Mouse (Mus musculus): Measurements from ENCODE around the gene Optc. TPM values are rescaled to one million over a fixed set of nuclear protein-coding genes. Genes with fewer than 3 reads are reported as not detected.

Gene Optc
- under 1 TPM in 1 of 4 experiments, not detected in 3; 0.29 TPM for total RNA-seq (2022)

GRCm38 (mm10) chr1:133907949-133908658 is at the start of gene Optc:
Optc (minus strand) TSS chr1:133907999.
- no peak for DNase-seq (ENCODE audit: low spot score in 2 of 2)

DNA sequence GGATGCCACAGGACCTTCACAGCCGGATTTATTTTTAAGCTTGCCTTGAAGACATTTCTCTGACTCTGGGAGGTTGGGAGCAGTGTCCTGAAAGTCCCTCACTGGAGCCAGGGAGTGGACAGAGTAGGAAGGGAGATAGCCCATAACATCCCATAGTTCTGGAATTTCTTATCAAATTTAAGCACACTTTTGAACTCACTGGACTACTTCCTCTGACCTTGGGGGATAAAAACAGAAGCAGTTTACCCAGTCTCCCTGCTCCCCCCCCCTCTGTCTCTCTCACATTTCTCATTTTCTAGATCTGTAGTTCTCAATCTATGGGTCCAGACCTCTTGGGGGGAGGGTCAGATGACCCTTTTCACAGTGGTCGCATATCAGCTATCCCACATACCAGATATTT is 46.2 kb upstream of the Optc start:
- no peak for DNase-seq (ENCODE audit: low spot score in 2 of 2)

DNA sequence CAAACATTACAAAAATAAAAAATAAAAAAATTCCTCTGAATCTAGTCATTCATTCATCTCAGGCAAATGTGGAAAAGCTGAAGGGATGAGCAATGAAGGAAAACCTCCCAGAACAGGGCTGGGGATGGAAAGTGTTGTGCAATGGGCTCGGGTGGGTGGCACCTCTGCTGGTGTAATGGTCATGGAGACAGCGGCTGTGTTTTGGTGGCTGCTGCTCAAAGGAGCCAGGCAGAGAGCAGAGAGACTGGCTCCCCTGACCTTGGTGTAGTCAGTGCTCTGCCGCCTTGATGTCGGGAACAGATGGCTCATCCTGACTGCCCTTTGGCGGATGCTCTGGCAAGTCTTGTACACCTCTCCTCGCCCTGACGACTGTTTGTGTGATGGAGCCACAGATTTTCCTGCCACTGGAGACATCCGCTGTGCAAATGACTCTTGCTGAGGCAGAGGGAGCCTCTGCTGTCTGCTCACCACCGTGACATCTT is 45.5 kb upstream of the Optc start:
- peak; percentile 30 to 44 for DNase-seq (ENCODE audit: low spot score in 2 of 2)

DNA sequence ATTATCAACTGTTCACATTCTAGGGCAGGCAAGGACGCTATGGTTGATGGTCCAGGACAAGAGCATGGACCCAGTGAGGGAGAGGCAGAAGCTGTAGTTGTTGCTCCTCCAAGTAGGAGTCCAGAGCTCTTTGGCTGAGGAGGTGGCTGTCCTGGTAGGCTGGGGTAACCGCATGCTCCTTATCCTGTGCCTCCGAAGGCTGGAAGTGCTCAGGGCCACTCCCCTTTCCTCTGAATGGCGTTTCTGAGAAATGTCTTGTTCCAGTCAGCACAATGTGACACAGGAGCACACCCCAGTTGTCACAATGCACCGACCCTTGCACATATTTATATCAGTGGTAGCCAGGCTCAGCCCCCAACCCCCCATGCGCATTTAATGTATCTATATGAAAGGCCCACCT is 43.8 kb upstream of the Optc start:
- no peak for DNase-seq (ENCODE audit: low spot score in 2 of 2)

- DNase-seq (ENCODE audit: low spot score in 2 of 2) = no peak
Measured at GRCm38 (mm10) chr1:133950061-133950782, 42.4 kb upstream of the Optc start.

DNA sequence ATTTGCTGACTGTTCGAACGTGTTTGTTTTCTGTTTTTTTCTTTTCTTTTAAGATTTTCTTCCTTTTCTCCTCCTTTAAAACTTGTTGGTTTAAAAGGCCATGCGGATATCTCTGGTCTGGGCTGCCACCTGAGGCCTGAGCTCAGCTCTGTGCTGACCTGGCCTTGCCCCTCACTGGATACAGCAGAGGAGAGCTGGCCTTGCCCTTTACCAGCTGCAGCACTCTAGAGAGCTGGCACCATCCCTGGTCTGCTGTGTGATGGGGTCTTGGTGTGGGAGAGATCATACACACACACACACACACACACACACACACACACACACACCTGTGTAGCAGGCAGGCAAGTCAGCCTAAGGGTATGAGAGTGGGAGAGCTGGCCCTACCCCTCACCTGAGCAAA is 37.3 kb upstream of the Optc start:
- DNase-seq (ENCODE audit: low spot score in 2 of 2) = no peak

GRCm38 (mm10) chr1:133941904-133942303 is 34.1 kb upstream of the Optc start:
- no peak for DNase-seq (ENCODE audit: low spot score in 2 of 2)

DNA sequence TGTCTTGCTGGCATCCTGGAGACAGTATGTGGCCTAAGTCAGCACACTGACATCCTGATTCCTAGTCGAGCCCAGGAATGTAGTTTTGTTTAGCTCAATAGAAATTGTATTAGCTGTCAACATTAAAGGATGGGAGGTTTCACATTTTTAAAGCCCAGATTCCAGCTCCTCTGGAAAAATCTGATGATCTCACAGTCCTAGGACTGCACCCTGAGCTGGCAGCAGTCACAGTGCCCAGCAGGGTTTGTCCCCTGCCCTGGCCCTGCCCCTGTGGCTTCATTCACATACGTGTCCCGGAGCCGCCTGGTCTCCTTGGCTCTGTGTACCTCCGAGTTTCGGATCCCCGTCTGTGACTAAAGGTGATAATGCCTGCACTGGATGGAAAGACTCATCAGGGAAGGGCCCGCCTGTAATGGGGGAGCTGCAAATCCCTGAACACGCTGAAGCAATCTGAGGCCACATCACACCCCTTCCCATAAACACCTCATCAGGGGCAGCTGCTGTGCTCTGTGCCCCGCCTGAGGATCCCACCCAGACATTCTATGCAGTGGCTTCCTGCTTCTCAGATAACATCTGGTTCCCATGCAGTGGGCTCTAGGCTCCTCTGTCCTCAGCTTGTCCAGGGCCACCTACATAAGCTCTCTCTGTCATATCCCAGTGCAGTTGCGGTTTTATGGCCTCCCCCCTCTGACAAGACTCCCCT is 33.5 kb upstream of the Optc start:
- DNase-seq (ENCODE audit: low spot score in 2 of 2) = no peak

DNA sequence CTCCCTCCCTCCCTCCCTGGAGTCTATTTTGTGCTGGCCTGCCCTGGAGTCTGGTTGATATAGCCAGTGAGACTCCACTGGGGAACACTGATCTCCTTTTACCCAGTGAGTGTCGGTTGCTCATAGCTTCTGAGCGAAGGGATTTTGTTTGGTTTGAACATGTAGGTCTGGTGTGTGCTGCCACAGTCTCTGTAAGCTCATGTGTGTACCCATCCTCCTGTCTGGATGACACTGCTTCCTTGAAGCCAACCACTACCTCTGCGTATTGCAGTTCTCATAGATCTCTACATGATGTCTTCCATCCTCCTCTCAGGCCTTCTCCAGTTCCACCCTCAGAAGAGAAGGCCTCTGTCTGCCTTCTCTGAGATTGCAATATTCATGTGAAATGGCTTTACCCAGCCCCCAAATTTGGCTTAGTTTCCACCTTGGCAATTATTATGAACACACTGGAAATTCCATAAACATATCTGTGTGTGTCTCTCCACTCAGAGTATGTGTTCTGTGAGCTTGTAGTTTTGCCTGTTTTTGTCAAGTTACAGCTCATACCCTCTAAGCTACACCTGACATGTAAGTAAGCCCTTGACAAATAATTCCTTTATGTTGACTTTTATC is 32.8 kb upstream of the Optc start:
- no peak for DNase-seq (ENCODE audit: low spot score in 2 of 2)

- DNase-seq (ENCODE audit: low spot score in 2 of 2) = no peak
Measured at GRCm38 (mm10) chr1:133939708-133940107, 31.9 kb upstream of the Optc start.

GRCm38 (mm10) chr1:133936169-133936568 is 28.4 kb upstream of the Optc start:
- no peak for DNase-seq (ENCODE audit: low spot score in 2 of 2)

DNA sequence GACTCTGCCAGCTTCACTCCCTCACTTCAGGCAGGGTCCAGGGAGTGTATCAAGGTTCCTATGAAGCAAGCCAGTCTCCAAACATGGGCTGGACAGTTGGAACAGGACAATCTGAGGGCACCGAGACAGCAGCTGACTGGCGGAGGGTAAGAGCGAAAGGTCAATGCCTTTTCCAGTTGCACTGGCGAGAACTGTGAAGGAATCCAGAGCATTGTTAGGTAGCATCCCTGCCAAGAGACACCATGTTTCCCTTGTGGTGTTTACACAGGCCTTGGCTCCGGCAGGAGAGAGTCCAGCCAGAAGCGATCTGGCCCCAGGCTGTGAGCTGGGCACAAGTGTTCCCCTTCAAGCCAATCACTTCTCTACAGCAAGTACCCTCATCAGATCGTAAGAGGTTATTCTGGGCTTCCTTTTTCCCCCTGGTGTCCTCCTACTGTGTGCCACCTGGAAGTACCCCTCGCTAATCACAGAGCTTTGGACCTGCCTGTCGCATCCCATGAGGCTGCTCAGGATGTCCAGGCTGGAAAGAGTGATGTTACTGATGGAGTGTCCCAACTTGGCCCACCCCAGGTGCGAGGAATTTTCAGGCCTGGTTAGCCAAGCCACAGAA is 26.7 kb upstream of the Optc start:
- DNase-seq (ENCODE audit: low spot score in 2 of 2) = no peak

DNA sequence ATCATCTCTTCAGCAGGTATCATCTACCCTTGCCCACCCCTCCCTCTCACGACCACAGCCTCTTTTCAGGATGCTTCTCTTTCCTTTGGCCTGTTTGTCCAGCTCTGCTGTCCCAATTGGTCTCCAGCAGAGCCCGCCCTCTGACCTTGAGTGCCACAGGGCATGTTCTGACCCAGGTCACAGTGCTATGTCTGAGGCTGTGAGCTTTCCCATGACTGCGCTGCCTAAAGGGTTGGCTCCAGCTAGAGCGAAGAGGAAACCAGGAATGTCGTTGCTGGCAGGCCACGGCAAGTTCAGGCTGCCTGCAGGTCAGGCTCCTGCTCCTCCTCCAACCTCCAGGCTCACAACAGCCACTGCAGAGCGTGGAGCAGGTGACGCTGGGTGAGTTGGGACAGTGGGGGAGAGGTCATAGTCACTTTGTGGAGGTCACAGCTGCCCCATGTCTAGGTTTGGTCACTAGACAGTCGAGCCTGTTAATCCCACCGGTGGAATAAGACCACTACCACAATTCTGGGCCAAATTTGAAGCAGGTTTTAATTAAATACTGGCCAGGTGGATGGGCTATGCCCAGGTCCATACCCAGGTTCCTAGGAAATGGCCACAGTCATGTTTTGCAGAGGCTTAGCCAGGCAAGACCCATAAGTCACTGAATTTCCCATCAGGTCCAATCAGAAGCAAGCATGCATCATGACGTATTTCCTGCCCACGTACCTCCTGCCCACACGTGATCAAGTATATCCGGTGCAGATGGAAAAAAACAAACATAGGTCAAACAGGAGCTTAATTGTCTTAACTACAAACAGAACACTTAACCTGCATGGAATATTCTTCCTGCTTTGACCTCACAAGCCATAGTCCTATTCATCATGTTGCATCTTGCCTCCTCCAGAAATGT is 25.7 kb upstream of the Optc start:
- no peak for DNase-seq (ENCODE audit: low spot score in 2 of 2)

GRCm38 (mm10) chr1:133929980-133930379 is 22.2 kb upstream of the Optc start:
- DNase-seq (ENCODE audit: low spot score in 2 of 2) = no peak

GRCm38 (mm10) chr1:133925223-133925622 is 17.4 kb upstream of the Optc start:
- no peak for DNase-seq (ENCODE audit: low spot score in 2 of 2)

GRCm38 (mm10) chr1:133924141-133924875 is 16.5 kb upstream of the Optc start:
- DNase-seq (ENCODE audit: low spot score in 2 of 2) = no peak

- no peak for DNase-seq (ENCODE audit: low spot score in 2 of 2)
Measured at GRCm38 (mm10) chr1:133923071-133923470, 15.3 kb upstream of the Optc start.

DNA sequence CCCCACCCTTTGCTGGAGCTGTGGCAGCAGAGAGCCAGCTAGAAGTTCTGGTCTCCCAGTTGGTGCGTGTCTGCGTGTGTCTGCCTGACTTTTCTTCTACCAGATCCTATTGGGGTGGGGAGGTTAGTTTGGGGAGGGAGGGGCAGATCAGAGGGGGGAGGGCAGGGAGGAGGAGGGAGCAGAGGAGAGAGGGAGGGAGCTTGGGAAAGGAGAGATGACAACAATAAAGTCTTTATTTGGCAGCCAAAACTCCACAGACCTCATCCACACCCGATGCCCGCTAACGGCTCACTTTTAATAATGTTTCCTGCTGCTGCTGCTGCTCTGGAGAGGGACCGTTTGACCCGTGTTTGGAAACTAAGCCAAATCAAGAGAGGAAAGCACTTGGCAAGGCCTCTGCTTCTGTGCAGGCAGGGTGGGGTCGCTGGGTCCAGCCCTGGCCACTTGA is 13.5 kb upstream of the Optc start, which contains the start of gene Prelp:
Gene Prelp (minus strand): TSS at position 111 of the 448 bp plus-strand sequence.
- DNase-seq (ENCODE audit: low spot score in 2 of 2) = peak in 1 of 2 experiments; percentile 54

DNA sequence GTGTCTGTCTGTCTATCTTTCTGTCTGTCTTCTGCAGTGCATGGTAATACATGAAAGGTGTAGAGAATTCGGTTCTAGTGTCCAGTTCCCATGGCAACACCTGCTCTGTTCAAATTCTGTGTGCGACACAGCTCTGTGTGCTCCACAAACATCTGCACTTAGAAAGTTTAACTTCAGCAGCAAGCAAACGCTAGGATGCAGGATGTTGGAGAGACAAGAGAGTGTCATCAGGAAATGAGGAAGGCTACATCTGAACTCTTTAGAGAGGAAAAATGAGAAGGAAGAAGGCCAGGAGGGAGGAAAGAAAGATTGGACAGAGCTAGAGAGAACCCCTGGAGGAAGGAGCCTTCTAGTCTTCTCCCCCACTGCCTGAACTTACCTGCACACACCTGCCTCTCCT is 13.1 kb upstream of the Optc start:
- no peak for DNase-seq (ENCODE audit: low spot score in 2 of 2)

All from gastrocnemius, adult 8-10 months (tissue).